Mouse (Mus musculus): ENCODE results near the gene Slc4a8. TPM values are rescaled to one million over a fixed set of nuclear protein-coding genes. Genes with fewer than 3 reads are reported as not detected.
A peak's percentile ranks its signal among the peaks of the same experiment; 100 is the strongest.

The Slc4a8 gene
- total RNA-seq (2022) = 10 to 100 TPM; 67.0 to 90.0 (median 75.9) TPM

DNA sequence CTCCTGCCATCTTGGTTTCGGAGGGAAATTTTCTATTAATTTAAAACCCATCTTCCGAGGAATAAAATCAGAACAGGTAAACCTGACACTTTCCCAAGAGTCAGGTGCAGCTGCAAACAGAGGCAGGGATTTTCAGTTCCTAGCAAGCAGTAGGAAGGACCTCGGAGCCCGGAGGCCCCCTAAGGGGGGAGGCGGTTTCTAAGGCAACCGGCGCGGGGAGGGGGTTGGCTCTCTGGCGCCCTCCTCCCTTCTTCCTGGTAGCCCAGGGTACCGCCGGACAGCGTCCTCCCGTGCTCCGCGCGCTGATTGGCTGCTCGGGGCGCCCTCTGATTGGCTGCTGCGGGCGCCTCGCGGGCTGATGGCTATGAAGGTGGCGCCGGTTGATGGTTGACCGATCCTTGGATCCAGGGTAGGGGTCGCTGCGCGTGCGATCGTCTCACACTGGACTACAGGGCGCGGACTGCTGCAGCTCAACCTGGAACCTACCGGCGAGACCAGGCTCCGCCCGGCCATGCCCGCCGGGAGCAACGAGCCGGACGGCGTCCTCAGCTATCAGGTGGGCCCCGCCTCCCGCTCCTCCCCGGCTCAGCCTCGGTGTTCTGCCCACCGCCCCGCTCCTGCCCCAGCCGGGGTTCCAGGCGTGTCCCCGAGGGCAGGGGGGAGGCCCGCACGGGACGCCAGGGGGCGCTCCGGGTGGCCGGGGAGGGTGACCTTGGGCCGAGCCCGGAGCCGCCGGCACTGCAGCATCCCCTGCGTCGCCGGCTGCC, at the start of gene Slc4a8:
Gene Slc4a8, plus strand, starts transcription at position 329 of the 767 bp plus-strand sequence.
- peak; percentile 89 to 92 for DNase-seq (ENCODE audit: low spot score in 2 of 2)

DNA sequence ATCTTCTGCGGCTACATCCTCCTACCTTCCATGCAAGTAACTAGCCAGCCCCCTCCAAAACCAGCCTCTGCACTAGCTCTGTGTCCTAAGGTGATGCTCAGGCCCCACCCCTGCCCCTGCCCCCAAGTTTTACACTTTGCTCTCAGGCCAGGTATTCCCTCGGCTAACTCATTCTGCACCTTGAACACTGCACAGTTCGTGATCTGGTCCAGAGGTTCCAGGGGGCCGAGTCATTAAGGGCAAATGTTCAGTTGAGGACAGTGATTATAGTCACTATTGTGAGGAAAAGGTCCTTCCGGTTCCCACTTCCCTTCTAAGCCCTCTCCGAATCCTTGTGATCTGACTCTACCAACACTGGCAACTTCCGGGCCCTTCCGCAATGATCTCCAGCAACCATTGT, 47.1 kb upstream of the Slc4a8 start:
- DNase-seq (ENCODE audit: low spot score in 2 of 2) = no peak

DNA sequence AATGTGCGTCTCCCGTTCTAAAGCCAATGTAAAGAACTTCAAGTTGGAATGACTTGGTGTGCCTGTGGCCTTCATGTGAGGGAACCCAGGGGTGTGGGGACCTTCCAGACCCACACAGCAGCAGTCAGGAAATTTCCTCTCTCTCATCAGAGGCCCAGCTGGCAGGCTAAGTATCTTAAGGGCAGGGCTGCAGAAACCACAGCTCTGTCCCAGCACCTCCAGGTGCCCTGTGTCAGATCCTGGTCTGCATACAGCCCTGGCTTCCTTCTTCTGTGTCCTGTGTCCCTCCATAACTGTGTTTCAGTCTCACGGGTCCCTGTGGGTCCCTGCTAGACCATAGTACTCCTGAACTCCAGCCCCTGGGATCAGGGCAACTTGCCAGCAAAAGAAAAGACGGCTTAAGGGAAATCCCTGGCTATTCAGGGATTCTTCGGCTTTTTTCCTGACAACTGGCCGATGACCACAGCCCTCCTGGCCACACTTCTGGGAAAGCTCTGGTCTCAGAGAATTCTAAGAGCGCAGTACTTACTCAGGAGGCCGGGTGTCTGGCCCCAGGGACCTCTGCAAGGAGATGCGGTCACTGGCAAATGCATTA, 46.1 kb upstream of the Slc4a8 start:
- DNase-seq (ENCODE audit: low spot score in 2 of 2) = no peak

DNA sequence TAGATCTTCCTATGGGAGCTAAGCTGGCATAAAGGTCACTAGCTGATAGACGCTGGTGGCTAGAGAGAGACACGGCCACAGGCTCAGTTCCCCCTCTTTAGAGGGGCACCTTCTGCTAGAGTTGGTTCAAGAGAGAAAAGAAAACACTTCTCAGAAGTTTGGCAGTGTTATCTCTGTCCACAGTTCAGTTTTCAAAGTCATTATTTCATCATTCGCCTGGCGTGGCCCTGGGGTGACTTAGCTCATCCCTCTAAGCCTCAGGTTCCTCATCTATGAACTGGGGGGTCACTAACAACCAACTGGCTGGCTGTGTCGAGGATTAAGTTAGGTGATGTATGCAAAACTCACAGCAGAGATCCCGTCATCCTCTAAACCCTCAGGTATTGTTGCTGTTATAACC, 43.6 kb upstream of the Slc4a8 start:
- DNase-seq (ENCODE audit: low spot score in 2 of 2) = no peak

DNA sequence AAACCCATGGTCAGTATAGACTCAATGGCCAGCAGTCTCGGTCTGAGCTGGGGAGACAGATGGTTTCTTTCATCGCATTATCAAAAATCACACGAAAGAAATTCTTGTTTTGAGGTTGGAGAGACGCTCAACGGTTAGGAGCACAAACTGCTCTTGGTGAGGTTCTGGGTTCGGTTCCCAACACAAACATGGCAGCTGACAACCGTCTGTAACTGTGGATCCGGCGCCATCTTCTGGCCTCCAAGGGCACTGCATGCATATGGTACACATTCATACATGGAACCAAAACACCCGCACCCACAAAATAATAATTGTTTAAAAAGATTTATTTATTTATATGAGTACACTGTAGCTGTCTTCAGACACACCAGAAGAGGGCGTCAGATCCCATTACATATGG, 43.0 kb upstream of the Slc4a8 start:
- no peak for DNase-seq (ENCODE audit: low spot score in 2 of 2)

DNA sequence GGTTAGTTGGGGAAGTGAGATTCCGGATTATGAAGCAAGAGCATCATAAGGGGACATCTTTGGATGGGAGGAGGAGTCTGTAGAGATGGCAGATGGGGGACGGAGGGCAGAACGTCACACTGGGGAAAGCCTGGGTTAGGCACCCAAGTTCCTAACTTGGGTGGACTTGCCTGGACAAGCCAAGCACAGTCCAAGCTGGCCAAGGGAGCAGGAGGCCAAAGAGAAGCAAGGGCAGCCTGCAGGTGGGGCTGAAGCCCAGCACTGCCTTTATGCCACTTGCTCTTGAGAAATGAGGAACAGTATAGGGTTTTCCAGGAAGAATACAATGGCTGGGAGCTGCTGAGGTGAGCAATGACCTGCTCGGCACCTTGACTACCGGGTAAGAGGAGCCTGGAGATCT, 42.3 kb upstream of the Slc4a8 start:
- DNase-seq (ENCODE audit: low spot score in 2 of 2) = no peak

DNA sequence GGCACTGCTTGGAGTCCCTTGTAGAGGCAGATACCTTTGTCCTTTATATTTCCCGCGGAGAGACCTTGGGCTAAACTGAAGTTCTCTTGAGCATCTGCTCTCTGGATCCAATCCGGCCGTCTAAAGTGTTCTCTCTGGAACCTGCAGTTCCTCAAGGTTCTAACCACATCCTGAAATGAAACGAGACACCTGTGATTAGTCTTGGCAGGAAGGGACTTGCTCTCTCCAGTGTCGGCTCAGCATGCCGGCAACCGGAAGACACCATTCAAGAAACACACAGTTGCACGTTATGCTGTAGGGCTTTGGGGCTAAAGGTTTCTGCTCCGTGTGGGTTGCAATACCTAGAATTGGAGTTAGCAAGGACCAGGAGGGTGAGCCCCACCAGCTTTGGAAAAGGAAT, 41.5 kb upstream of the Slc4a8 start:
- no peak for DNase-seq (ENCODE audit: low spot score in 2 of 2)

DNA sequence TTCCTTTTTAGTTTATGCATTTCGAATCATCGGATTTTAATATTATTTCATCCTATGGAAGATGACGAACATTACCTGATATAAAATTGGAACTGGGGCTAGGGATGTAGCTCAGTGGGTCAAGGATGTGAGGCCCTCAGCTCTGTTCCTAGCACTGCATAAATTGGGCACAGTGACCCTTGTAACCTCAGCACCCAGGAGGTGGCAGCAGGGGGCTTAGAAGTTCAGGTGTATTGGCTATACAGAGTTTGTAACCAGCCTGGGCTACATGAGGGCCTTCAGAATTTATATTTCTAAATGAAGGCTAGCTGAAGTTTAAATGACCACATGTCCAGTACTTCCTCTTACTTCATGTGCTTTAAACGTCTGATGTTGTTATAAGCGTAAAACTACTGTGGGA, 40.1 kb upstream of the Slc4a8 start:
- DNase-seq (ENCODE audit: low spot score in 2 of 2) = no peak

DNA sequence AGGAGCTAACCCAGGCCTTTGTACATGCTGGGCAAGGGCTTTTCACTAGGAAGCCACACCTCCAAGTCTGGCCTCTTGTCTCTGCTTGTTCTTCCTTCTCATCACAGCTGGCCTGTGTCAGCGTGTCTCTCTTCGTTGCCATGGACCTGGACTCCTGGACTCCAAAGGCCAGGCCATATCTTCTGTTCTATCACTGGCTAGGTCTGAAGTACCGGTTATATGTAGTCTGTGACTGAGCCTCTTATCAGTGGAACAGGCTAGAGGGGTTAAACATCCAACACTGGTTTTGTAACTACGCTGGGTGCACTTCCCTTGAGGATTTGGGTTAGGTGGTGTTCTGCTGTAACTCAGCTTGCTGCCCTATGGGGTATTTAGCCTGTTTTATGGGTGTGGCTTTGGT, 39.5 kb upstream of the Slc4a8 start:
- no peak for DNase-seq (ENCODE audit: low spot score in 2 of 2)

DNA sequence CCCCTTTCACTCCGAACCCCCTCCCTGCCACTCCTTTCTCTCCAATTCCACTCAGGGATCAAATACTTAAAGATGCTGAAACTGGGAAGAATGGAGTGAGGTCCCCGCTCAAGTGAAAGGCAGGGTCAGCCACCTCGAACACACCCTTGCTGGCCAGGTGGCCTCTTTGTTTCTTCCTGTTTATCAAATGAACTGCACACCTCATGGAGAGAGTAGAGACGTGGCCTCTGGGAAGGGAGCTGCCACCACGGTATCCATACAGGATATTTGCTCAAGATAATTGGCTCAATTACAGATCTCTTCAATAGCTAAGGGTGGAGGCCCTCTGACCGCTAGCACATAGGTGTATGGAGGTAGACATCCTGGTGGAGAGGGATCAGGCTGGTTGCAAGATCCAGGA, 39.0 kb upstream of the Slc4a8 start:
- no peak for DNase-seq (ENCODE audit: low spot score in 2 of 2)

DNA sequence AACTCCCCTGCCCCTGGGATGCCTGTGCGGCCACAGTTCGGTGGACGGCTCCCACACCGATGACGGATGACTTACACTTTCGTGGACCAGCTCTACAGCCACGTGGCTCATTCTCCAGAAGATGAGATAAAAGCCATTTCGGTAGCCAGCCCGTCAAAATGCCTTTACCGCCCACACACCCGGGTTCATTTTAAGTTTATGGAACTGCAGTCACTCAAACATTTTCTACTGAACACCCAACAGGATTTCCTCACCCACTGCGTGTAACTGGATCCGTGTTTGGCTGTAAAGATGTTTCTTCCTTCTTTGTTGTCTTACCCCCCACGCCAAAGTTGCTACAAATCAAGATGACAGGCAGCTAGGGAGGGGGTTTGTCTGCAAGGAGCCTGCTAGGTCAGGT, 38.0 kb upstream of the Slc4a8 start:
- DNase-seq (ENCODE audit: low spot score in 2 of 2) = no peak

DNA sequence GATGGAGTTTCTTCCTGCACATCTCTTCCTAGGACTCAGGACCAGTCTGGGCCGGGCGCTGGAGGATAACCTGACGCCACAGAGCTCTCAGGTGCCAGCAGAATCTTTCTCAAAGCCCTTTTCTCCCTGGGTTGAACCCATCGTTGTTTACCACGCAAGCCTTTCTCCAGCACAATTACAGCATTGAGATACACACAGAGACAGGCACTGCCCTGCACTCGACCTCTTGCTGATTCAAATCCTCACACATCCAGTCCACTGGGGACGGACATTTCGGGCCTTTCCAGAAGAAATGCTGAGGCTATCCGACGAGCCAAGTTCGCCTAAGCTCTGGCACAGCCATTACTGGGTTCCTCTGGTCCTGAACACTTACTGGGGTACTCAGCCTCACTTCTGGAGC, 34.8 kb upstream of the Slc4a8 start:
- no peak for DNase-seq (ENCODE audit: low spot score in 2 of 2)

DNA sequence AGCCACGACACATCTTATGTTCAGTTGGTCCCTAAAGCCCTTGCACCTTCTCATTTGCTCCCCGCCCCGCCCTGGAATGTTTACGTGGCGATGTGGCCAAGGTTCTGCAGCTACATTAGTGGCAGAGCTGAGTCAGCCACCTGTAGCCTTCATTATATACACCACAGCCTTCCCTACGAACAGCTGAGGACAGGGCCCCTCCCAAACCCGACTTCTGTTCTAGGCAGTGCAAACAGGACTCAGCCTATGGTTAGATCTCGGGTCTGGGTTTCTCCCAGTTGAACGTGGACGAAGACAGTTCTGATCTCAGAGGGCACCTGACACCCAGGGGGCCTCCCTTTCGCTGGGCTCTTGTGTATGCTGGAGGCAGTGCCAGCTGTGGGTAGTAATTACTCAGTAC, 33.7 kb upstream of the Slc4a8 start:
- no peak for DNase-seq (ENCODE audit: low spot score in 2 of 2)

DNA sequence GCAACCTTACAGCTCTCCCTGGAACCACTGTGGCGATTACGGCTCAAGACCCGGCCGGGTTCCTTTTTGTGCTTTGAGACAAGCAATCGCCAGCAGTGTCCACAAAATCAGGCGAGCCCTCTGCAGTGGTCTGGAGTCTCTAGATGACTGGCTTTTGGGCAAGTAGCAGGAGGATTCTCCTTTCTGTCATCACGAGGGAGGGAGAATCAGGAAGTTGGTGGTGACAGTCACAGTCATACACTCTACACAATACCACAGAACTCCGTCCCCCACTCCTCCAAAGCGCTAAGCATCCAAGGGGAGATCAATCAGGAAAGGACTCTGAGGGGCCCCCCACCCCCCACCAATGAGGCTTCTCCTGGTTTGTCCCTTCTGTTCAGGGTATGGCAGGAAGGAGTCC, 33.0 kb upstream of the Slc4a8 start:
- no peak for DNase-seq (ENCODE audit: low spot score in 2 of 2)

DNA sequence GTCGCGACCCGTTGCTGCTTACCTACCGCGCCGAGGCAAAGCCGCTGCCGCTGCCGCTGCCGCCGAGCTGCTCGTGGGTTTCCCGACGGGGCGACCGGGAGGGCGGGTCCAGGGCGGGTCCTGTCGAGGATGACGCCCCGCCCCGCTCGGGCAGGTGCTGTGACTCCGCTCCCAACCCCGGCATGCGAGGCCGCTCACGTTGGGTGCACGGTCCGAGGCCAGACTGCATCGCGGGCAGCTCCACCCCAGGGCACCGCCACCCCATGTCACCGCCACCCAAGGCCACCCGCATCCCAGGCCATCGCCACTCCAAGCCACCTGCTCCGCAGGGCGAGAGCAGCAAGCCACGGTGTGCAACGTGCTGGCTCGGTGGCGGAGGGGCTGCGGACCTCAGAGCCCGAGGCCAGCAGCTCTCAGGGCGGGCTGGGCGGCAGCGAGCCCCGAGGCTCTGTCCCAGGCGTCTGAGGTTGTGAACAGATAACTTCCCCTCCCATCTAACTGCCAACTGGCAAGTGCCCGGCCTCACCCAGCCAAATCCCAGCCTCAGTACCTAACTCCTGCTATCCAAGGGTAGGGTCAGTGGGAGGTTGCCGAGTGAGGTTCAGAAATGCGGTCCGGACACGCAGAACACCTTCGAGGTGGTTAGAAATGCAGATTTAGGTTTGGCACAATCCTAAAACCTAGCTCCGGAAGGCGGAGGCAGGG, 32.1 kb upstream of the Slc4a8 start, which contains the start of gene Galnt6:
Gene Galnt6, minus strand, starts transcription at position 96 of the 705 bp plus-strand sequence.
- no peak for DNase-seq (ENCODE audit: low spot score in 2 of 2)

DNA sequence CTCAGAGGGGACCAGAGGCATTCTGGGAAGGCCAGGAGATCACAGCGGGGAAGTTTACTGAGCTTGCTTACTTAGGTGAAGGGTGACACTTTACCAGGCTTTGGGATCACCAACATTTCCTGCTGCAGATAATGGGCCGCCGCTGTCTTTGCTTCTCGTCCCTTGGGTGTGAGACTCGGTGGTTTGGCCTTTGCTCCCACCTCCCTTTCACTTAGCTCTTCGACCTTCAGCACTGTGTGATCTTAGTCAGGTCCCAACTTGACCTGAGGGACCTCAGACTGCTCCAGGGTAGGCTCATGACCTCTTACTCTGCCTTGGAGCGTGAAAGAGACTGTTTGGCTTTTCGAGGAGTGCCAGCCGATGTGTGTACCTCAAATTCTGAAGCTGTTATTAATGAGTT, 30.5 kb upstream of the Slc4a8 start:
- DNase-seq (ENCODE audit: low spot score in 2 of 2) = no peak

DNA sequence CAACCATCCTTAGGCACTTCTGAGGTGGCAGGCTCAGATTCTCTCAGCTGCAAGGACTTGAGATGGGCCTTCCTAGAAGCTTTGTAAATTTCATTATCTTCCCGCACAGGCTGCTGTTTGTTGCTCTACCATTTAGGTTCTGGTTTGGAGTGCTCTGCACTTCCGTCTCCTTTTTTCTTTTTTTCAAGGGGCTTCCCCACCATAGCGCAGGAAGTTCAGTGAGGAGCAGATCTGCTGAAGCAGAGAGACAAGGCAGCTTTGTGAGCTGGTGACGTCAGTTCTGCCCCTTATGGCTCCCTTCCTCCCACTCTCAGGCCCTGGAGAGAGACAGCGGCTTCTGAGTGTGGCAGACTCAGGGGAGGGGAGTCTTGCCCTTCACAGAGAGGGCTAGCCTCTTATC, 29.0 kb upstream of the Slc4a8 start:
- DNase-seq (ENCODE audit: low spot score in 2 of 2) = no peak

DNA sequence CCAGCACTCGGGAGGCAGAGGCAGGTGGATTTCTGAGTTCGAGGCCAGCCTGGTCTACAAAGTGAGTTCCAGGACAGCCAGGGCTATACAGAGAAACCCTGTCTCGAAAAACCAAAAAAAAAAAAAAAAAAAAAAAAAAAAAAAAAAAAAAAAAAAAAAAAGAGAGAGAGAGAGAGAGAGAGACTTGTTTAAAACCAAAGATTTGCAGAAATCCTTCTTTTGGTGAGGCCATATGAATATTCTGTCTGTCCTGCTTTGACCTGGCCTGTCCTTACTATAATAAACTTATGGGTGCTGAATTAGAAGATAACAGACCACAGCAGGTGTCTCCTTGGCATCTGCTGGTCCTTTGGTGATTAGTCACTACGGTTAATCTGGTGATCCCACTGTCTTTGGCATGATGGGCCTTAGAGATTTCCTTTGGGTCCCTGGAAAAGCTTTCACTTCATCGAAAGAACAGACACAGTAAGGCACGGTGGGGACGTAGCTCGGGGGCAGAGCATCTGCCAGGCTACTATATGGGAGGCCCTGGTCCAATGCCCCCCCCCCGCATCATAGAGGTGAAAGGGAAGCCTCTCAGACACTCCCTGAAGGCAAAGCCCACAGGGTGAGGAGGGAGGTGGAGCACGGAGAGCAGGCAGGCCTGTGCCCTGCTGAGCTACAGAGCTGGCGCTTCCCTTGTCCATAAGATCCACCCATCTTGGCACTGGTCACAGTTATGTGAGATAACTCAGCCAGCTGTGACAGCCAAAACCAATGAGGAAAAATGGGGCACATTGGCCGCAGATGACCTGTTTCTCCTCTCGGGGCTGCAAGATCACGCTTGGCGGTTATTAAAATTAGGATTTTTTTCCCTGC, 26.2 kb upstream of the Slc4a8 start:
- no peak for DNase-seq (ENCODE audit: low spot score in 2 of 2)

DNA sequence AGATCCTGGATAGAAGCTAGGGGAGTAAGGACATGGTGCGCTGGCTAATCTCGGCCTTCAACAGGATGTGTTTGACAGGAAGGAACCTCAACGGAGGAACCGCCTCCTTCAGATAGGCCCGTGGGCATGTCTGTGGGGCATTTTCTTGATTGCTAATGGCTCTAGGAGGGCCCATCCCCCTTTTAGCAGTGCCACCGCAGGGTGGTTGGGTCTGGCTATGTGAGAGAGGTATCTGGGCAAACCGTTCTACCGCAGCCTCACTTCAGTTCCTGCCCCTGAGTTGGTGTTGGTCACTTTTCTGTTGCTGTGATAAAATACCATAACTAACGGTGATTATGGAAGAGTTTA, 25.6 kb upstream of the Slc4a8 start:
- DNase-seq (ENCODE audit: low spot score in 2 of 2) = no peak

DNA sequence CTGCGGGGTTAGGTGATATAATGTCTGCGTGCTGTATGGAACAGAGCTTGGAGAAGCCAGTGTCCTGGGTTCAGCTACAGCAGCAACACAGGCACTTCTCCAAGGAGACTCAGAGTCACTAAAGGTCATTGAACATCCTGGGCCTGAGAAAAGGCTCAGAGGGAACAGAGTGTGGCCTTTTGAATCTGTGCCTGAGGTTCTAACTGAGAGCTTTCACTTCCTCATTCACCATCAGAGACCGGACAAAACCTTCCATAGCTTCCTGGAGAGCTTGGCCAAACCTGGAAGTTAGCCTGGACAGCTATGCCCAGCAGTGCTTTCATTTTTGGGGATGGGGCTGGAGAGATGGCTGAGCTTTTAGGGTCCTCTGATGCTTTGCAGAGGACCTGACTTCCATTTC, 23.9 kb upstream of the Slc4a8 start:
- DNase-seq (ENCODE audit: low spot score in 2 of 2) = no peak

DNA sequence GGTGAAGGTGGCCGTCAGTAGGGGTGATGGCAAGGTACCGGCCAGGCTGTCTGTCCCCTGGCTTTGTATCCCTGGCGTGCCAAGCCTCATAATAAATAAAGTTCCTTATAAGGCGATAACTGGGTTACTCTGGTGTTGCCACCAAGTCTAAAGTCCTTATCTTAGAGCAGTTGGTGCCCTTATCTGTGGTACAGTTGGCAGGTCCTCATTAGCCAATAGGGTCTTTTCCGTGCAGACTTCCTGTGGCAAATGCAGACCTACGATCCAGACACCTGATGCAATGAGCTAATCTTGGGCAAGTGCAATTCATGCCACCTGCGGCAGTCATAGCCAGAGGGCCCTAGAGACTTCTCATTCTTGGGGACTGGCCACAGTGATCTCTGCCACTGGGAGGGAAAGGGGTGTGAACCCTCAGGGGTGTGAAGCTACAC, 23.2 kb upstream of the Slc4a8 start:
- no peak for DNase-seq (ENCODE audit: low spot score in 2 of 2)

DNA sequence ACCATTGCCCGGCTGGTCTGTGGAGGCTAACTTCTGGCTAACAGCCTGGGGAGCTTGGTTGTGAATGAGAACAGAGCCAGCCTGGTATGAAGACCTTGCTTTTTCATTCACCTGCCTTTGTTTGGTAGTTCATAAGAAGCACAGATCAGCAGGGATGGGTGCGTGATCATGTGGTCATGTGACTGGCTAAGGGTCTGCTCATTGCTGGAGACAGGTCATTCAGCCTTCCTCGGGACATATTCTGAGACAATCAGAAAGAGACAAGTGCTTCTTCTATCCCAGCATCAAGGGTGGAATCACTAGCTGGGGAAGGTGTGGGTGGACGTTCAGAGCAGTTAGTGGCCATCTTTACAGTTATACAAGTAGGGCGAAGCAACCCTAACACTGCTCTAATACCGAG, 22.1 kb upstream of the Slc4a8 start:
- DNase-seq (ENCODE audit: low spot score in 2 of 2) = no peak
